Mouse (Mus musculus): Measurements from ENCODE around the gene Usp36.

Gene Usp36

GRCm38 (mm10) chr11:118222351-118222885, 67.6 kb downstream of the Usp36 start:
- in situ Hi-C loops (cut with MboI), result no loop called here

DNA sequence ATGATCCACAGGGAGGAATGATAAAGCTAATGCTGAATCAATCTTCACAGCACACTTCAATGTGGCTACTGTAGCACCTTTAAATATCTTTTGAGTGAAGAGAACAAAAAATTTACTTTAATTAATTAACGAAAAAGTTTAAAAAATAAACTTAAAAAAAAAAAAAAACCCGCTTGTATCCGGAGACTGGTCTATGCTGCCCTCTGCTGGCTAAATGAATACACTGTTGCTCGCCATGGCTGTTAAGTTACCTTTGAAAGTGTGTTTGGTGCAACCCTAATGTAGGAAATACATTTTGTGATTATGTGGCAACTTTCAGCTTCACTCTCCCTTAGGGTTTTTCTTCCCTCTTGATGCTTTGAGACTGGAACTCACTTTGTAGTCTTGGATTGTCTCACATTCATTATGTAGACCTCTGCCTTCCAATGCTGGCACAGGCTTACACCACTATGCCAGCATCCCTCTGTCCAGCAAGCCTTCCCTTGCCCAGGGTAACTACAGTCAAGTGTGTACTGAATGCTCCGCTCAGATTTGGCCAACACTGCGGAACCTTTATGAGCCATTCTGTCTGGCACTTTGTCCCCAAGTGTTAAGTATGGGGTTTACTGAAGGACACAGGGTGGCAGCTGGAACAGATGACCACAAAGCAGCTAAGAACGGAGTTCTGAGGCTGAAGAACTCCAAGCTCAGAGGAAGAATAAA, 69.3 kb downstream of the Usp36 start:
- in situ Hi-C loops (cut with MboI), result no loop called here

GRCm38 (mm10) chr11:118219066-118219465, 71.0 kb downstream of the Usp36 start:
- in situ Hi-C loops (cut with MboI), result no loop called here

GRCm38 (mm10) chr11:118216468-118216867, 73.6 kb downstream of the Usp36 start:
- in situ Hi-C loops (cut with MboI), result no loop called here

DNA sequence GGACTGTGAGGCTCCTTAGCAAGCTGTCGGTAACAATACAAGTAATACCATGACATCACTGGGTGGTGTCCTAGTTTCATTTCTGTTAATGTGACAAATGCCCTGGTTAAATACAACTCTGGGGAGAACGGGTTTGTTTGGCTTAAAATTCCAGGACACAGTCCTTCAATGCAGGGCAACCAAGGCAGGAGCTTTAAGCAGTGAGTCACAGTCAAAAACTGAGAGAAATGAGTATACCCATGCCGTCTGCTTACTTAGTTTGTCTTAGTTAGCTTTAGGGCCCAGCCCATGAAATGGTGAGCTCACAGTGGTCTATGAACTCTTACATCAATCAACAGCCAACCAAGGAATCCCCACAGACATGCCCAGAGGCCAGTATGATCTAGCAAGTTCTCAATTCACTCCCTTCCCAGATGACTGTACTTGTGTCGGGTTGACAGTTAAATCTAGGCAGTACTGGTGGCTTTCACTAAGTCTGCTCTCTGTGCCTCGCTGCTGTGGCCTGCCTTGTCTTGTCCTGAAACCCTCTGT, 74.1 kb downstream of the Usp36 start:
- in situ Hi-C loops (cut with MboI), result no loop called here

DNA sequence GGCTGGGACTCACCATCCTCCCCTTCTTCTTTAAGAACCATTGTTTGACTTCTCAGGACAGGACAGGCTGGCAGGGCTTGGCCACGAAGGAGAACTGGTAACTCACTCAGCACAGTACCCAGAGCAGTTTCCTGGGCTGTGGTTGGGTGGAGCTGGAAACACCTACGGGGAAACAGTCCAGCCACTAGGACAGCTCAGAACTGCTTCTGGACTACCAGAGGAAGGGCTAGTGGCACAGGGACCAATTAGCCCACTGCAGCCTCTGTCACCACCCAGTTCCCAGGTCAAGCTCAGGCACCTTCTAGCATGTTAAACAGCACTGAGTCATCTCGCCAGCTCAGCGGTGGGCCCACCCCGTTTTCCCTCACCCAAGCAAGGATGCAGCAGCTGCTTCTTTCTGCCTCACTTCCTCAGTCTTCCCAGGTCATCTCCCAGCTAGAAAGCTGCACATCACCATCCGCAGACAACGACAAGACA, 77.4 kb downstream of the Usp36 start:
- in situ Hi-C loops (cut with MboI), result loop anchor here (5.0 kb wide), 1 partner anchor 65 kb away; no protein-coding TSS in a partner anchor

DNA sequence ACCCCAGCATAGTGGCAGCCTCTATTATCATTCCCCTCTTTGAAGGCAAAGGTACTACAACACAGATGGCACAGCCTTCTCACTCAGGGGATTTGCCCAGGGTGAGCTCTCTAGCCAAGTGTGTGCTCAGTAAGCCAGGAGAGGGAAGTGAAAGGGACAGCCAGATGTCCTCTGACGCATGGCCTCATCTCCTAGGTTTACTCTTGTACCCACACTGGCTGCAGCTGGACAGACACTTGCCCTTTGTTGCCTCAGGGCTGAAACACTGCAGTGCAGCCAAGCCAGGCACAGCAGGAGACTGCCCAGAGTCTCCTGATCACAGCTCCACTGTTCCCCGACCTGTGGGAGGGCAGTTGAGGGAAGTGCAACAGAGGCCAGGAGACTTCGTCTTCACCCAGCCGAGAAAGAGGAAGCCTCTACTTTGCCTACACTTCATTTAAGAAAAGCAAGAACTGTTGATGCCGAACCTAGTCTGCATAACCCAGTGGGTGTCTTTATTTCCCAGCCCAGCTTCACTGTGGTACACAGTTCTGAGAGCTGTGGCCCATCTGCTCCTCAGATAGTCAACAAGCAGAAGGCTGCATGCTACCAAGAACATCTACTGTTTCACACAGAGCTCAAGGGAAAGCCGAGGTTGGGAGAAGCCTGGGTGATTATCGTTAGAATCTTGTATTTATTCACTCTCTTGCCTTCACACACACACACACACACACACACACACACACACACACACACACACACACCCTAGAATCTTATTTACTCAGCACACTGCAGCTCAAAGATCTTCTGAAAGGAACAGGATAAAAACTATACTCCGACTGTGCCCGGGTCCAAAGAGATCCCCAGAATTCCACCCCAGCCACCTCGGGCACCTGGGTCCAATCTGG, 78.1 kb downstream of the Usp36 start:
- in situ Hi-C loops (cut with MboI), result loop anchor here (5.0 kb wide), 1 partner anchor 65 kb away; no protein-coding TSS in a partner anchor

DNA sequence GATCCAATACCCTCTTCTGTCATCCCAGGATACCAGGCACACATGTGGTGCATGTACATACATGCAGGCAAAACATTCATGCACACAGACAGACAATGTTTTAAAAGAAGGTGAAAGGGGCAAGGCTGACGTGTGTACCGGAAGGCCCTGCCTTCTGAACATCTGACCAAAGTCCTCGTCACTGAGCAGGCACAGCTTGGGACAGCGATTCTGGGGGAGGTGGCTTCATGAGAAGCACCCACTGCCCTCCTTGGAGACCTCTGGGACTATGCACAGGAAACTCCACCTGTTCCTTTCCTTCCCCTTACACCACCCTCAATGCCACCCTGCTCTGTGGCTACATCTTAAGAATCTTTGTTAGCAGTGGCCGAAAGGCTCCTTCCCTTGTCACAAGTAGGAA, 79.1 kb downstream of the Usp36 start:
- in situ Hi-C loops (cut with MboI), result loop anchor here (5.0 kb wide), 1 partner anchor 64 kb away; no protein-coding TSS in a partner anchor

GRCm38 (mm10) chr11:118210116-118210515, 79.9 kb downstream of the Usp36 start:
- in situ Hi-C loops (cut with MboI), result loop anchor here (5.0 kb wide), 1 partner anchor 63 kb away; no protein-coding TSS in a partner anchor
